Mouse (Mus musculus) c-Kit-positive CD71-positive TER-119-positive erythroid progenitor cells, embryonic 14.5 days (primary cell): ENCODE results near the gene Srm.

Experiments
- DNase-seq: peaks from one replicate; pipeline ENCODE4 v3.0.0-alpha.2; 2013; ENCODE audit warnings: low spot score

The Srm gene

GRCm38 (mm10) chr4:148635309-148635708 is 44.0 kb downstream of the Srm start:
- no peak for DNase-seq

GRCm38 (mm10) chr4:148638302-148638701 is 47.0 kb downstream of the Srm start:
- DNase-seq = no peak

- DNase-seq = no peak
Measured at GRCm38 (mm10) chr4:148639455-148639854, 48.2 kb downstream of the Srm start.

GRCm38 (mm10) chr4:148641121-148641520 is 49.8 kb downstream of the Srm start:
- DNase-seq = no peak

GRCm38 (mm10) chr4:148643291-148644156 is 52.2 kb downstream of the Srm start, which contains the start of gene Gm572:
Gm572 (plus strand) TSS chr4:148643317.
- no peak for DNase-seq

- DNase-seq = peak; percentile 62
Measured at GRCm38 (mm10) chr4:148644157-148644511, 52.8 kb downstream of the Srm start.
